Mouse (Mus musculus) bone marrow, adult 2 months (tissue): Measurements from ENCODE around the gene Sox2. TPM values are rescaled to one million over a fixed set of nuclear protein-coding genes. Genes with fewer than 3 reads are reported as not detected.

Experiments used
- H3K27ac ChIP-seq: fragments of 200-500 bp; 2 replicates; pipeline ENCODE4 v1.5.1; 2012; ENCODE audit warnings: low read depth, mild to moderate bottlenecking, control low read depth, inconsistent platforms, low read length; ENCODE audit not compliant: control insufficient read depth, poor library complexity, insufficient read depth
- H3K4me1 ChIP-seq: fragments of 200-500 bp; 2 replicates; pipeline ENCODE4 v1.6.1; 2011; ENCODE audit warnings: low read length; ENCODE audit not compliant: control insufficient read depth, insufficient read depth
- H3K4me3 ChIP-seq: fragments of 200-500 bp; replicated peaks from 2 replicates; pipeline ENCODE3; 2011; ENCODE audit warnings: mild to moderate bottlenecking, low read depth, low read length, control low read depth; ENCODE audit not compliant: control insufficient read depth
- CTCF ChIP-seq: fragments of 200-500 bp; IDR thresholded peaks from 2 replicates; pipeline ENCODE4 v1.5.1; 2011; ENCODE audit warnings: low read length, control low read depth; ENCODE audit not compliant: control insufficient read depth, insufficient read depth
- POLR2A ChIP-seq: fragments of 200-500 bp; IDR thresholded peaks from 2 replicates; pipeline ENCODE4 v1.6.1; 2011; ENCODE audit warnings: low read depth, mild to moderate bottlenecking, control low read depth, low read length, borderline replicate concordance; ENCODE audit not compliant: control insufficient read depth
- WGBS: fragments of 180-500 bp; shearing (Covaris S2); methylation state at CpG from one replicate; pipeline ENCODE4 v1.1.7; 2018; 5-methylcytosine and 5-hydroxymethylcytosine counted together
- polyA plus RNA-seq: library from polyadenylated mRNA; stranded (reverse); fragments of >200 nt; gene quantifications from 2 replicates; pipeline ENCODE4 v1.2.4, GENCODE M21; 2011; ENCODE audit warnings: low replicate concordance; ENCODE audit not compliant: missing spikeins, insufficient read depth, insufficient read length

Sox2 gene
- polyA plus RNA-seq, 1 experiment = 11.5 TPM

DNA sequence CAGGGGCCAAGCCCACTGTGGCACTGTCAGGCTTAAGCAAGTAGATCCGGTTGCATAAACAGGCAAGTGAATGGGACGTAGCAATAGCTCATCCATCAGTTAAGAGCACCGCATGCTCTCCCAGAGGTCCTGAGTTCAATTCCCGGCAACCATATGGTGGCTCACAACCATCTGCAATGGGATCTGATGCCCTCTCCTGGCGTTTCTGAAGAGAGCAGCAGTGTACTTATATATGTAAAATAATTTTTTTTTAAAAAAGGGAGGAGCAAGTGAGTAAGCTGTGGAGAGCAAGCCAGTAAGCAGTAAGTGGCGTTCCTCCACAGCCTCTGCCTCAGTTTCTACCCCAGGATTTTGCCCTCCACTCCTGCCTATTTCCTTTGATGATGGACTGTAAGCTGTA lies 37.9 kb downstream of the Sox2 start:
- Histone ChIP-seq H3K4me3 (no peak overlapping the region), H3K27ac (no peak overlapping the region), H3K4me1 (no peaks in the 10 kb centered on the region)
- WGBS = 71% methylated on average over 6 of the region's 6 CpGs
- TF ChIP-seq POLR2A = no peak
- no peak for TF ChIP-seq CTCF

DNA sequence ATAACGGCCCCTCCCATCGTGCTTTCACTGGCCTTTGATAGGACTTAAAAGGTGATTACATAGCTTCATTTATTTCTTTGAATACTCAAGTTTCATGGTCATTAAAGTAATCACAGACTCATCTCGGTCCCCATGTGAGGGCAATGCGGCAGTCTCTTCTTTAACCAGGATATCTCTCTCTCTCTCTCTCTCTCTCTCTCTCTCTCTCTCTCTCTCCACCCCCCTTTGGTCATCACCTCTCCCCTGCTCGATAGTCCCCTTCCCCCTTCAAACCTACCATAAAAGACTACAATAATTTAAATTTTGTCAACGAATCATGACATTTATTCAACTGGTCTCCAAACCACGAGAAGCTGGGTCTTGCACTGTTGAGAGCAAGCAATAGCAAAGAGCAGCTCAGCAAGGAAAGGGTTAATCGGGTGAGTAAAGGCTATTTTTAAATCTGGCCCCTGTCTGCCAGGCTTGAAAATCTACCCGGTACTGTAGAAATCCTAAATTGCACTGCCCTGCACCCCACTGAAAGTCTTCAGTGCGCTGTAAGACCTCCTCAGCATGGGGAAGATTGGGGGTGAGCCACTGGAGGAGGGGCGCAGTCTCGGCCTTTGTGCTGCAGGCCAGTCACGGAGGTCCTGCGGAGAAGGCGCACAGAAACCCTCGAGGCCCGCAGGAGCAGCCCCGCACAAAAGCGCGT lies 41.6 kb downstream of the Sox2 start:
- no peak overlapping the region for H3K4me3 ChIP-seq
- H3K4me1 ChIP-seq = no peaks in the 10 kb centered on the region
- no peak overlapping the region for H3K27ac ChIP-seq
- TF ChIP-seq CTCF (no peak), POLR2A (no peak)
- WGBS = 22% methylated on average over 20 of the region's 20 CpGs

DNA sequence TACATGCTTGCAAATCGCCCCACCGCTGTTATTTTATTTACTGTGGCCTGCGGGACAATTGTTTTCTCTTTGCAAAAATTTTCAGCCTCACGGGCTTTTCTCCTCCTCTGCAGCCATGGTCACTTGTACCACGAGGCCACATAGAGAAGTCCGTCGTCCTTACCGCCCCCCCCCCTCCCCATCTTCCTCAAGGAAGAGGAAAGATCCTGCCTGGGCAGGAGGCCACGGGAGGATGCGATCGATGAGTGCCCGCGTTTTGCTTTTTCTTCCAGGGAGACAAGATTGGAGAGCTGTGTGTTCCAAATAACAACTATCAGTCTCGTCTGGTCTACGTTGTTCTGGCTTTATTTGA lies 42.2 kb downstream of the Sox2 start:
- H3K4me1 ChIP-seq = no peaks in the 10 kb centered on the region
- no peak overlapping the region for H3K27ac ChIP-seq
- 30% methylated on average over 15 of the region's 15 CpGs for WGBS
- TF ChIP-seq CTCF (no peak), POLR2A (no peak)
- H3K4me3 ChIP-seq = no peak overlapping the region
